Mouse (Mus musculus): ENCODE data around the gene Egr2. TPM values are rescaled to one million over a fixed set of nuclear protein-coding genes. Genes with fewer than 3 reads are reported as not detected.

Egr2 gene
- total and polyA plus RNA-seq, 2 experiments: 0.09 to 0.73 TPM

DNA sequence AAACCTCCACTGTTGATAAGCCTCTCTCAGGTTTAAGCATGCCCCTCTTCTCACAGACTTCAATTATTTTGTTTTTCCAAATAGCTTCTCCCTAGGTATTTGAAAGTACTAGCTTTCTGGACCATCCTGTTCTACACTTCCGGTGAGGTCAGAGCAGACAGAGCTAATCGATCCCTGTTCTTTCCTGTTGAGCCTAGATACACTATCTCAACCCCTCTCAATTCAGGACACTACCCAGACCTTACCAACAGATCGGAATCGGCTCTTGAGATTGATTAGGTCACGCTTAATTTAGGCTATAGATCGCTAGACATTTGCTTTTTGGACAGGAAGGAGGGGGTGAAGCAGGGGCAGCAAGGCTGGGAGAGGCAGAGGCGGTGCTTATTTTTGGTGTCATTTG, 22.4 kb upstream of the Egr2 start:
- no peak overlapping the region for H3K9ac ChIP-seq (ENCODE audit: low read depth, low read length)
- WGBS: 75% methylated on average over 7 of the region's 7 CpGs
- DNase-seq (ENCODE audit: extremely low read depth, low read depth, low spot score): no peak

DNA sequence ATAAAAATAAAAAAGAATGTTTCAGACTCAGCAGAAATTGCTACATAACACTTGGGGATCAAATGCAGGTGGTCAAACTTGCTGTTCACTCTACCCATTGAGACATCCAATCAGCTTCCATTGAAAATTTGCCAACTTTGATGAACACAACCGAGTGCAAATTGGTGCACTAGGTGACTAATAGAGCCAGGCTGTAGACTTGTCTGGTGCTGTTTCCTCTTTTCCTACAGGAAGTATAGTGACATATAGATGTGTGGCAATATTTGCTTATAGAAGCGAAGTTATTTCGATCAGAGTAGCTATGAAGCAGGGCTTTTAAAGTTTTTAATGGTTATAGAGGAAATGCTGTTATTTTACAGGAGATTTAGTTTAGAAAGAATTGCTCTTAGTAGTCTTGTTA, 16.5 kb upstream of the Egr2 start:
- Histone ChIP-seq H3K4me3 (ENCODE audit: insufficient read depth, low read depth, low read length) (no peak overlapping the region), H3K27me3 (ENCODE audit: control insufficient read depth, insufficient read depth, low read length) (no peaks in the 10 kb centered on the region)
- 83% methylated on average over 3 of the region's 3 CpGs for WGBS

More for the DNA sequence above, 22.4 kb upstream of the Egr2 start:
- Histone ChIP-seq H3K27me3 (ENCODE audit: control insufficient read depth, insufficient read depth, low read length) (no peaks in the 10 kb centered on the region; the same call in 1 of the 2 replicates), H3K4me3 (ENCODE audit: insufficient read depth, low read depth, low read length) (no peak overlapping the region), H3K4me1 (ENCODE audit: control insufficient read depth, insufficient read depth, low read length) (no peaks in the 10 kb centered on the region), H3K27ac (replicated peaks; ENCODE audit: insufficient read depth, low read depth, low read length) (no peak overlapping the region), H3K36me3 (ENCODE audit: control insufficient read depth, insufficient read depth, low read length) (no peaks in the 10 kb centered on the region), H3K79me2 (ENCODE audit: control insufficient read depth, insufficient read depth, low read length) (no peaks in the 10 kb centered on the region)
- no peak for TF ChIP-seq CTCF (IDR thresholded peaks at IDR 0.05; ENCODE audit: low read depth, low read length)
- no peak for TF ChIP-seq POLR2A (IDR thresholded peaks at IDR 0.05; ENCODE audit: extremely low read depth, insufficient read depth, low read length)

DNA sequence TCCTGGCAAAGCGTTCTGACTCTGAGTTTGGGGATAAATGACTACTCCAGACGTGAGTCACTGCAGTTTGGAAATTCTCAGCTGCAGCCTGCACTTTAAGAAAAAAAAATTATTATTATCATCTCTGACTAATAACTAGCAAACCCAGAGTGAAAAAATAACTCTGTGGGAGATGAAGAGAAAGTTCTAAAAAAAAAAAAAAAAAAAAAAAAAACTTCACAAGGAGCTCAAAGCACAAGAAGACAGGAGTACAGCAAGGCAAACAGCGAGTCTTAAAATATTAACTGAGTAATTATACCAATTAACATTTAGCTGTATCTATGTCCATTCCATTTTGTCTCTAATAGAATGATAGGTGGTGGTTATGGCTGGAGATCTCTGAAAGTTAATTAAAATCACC, 11.1 kb upstream of the Egr2 start:
- DNase-seq (ENCODE audit: extremely low read depth, low read depth, low spot score): no peak
- no peak overlapping the region for H3K4me3 ChIP-seq (ENCODE audit: insufficient read depth, low read depth, low read length)
- no peaks in the 10 kb centered on the region for H3K36me3 ChIP-seq (ENCODE audit: control insufficient read depth, insufficient read depth, low read length)
- WGBS: 78% methylated on average over 3 of the region's 3 CpGs
- no peaks in the 10 kb centered on the region for H3K4me1 ChIP-seq (ENCODE audit: control insufficient read depth, insufficient read depth, low read length)
- no peak overlapping the region for H3K9ac ChIP-seq (ENCODE audit: low read depth, low read length)
- H3K27me3 ChIP-seq (ENCODE audit: control insufficient read depth, insufficient read depth, low read length): no peaks in the 10 kb centered on the region
- no peaks in the 10 kb centered on the region for H3K79me2 ChIP-seq (ENCODE audit: control insufficient read depth, insufficient read depth, low read length)
- TF ChIP-seq POLR2A (IDR thresholded peaks at IDR 0.05; ENCODE audit: extremely low read depth, insufficient read depth, low read length) (no peak), CTCF (IDR thresholded peaks at IDR 0.05; ENCODE audit: low read depth, low read length) (no peak)
- no peak overlapping the region for H3K27ac ChIP-seq (replicated peaks; ENCODE audit: insufficient read depth, low read depth, low read length)

More for the DNA sequence above, 16.5 kb upstream of the Egr2 start:
- H3K4me1 ChIP-seq (ENCODE audit: control insufficient read depth, insufficient read depth, low read length): no peaks in the 10 kb centered on the region
- TF ChIP-seq POLR2A (IDR thresholded peaks at IDR 0.05; ENCODE audit: extremely low read depth, insufficient read depth, low read length) (no peak), CTCF (IDR thresholded peaks at IDR 0.05; ENCODE audit: low read depth, low read length) (no peak)
- no peaks in the 10 kb centered on the region for H3K36me3 ChIP-seq (ENCODE audit: control insufficient read depth, insufficient read depth, low read length)
- no peak overlapping the region for H3K9ac ChIP-seq (ENCODE audit: low read depth, low read length)
- no peak for DNase-seq (ENCODE audit: extremely low read depth, low read depth, low spot score)
- H3K79me2 ChIP-seq (ENCODE audit: control insufficient read depth, insufficient read depth, low read length): no peaks in the 10 kb centered on the region
- H3K27ac ChIP-seq (replicated peaks; ENCODE audit: insufficient read depth, low read depth, low read length): no peak overlapping the region

DNA sequence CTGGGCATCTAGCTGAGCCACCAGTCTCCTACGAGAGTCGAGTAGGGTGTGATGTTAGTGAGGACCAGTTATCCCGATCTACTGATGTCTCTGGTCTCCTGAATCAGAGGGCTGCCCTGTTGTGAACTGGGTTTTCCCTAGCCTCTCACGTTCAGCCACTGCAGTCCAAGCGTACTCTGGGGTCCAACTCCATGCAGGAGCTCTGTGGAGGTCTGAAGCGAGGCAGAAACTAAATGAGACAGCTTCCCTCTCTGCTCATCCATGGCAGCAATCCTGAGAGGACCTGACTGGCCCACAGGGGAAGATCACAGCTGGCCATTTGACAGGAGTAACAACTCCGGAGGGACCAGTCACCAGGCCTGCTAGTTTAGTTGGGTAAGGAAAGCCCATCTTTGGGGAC, 10.6 kb upstream of the Egr2 start:
- H3K4me1 ChIP-seq (ENCODE audit: control insufficient read depth, insufficient read depth, low read length): no peaks in the 10 kb centered on the region
- WGBS: 83% methylated on average over 7 of the region's 7 CpGs
- H3K27me3 ChIP-seq (ENCODE audit: control insufficient read depth, insufficient read depth, low read length): no peaks in the 10 kb centered on the region
- H3K9ac ChIP-seq (ENCODE audit: low read depth, low read length): no peak overlapping the region
- no peak overlapping the region for H3K4me3 ChIP-seq (ENCODE audit: insufficient read depth, low read depth, low read length)
- no peak for DNase-seq (ENCODE audit: extremely low read depth, low read depth, low spot score)
- no peaks in the 10 kb centered on the region for H3K79me2 ChIP-seq (ENCODE audit: control insufficient read depth, insufficient read depth, low read length)
- TF ChIP-seq POLR2A (IDR thresholded peaks at IDR 0.05; ENCODE audit: extremely low read depth, insufficient read depth, low read length) (no peak), CTCF (IDR thresholded peaks at IDR 0.05; ENCODE audit: low read depth, low read length) (no peak)
- no peaks in the 10 kb centered on the region for H3K36me3 ChIP-seq (ENCODE audit: control insufficient read depth, insufficient read depth, low read length)
- H3K27ac ChIP-seq (replicated peaks; ENCODE audit: insufficient read depth, low read depth, low read length): no peak overlapping the region

DNA sequence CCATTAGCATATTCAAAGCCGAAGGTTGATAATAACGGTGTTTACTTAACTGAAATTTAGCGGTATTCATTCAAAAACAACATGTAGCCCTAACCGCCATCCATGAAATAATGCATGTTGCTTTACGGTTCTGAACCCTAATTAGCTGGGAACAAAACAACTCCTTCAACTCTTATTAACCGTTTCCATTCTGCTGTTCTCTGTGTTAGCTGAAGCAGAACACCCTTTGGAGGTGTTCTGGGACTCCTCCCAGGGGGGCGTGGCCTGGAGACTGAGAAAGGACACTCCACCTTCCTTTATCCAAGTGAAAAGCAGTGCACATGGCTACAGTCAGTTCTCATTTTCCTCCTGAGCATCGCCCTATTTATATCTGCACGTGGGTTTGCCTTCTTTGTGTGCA, 8.8 kb upstream of the Egr2 start:
- TF ChIP-seq CTCF (IDR thresholded peaks at IDR 0.05; ENCODE audit: low read depth, low read length): no peak
- no peak for TF ChIP-seq POLR2A (IDR thresholded peaks at IDR 0.05; ENCODE audit: extremely low read depth, insufficient read depth, low read length)
- H3K4me3 ChIP-seq (ENCODE audit: insufficient read depth, low read depth, low read length): no peak overlapping the region

DNA sequence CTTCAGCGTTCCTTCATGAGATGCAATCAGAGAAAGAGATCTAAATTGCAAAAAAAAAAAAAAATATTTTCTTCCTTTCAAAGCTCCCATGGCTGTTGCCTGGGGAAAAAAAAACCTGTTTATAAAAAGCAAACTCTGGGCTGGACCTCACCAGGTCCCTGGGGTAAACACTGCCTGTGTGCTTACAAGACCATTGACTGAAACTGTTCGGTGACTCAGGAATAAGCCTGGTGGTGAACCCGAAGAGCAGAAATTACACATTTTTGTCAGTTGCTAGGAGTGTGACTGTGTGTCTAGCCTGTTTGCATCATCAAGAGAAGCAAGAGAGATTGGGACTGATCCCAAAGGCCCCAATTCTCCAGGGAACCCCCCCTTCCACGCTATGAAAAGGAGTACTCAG, 5.5 kb upstream of the Egr2 start:
- no peaks in the 10 kb centered on the region for H3K79me2 ChIP-seq (ENCODE audit: control insufficient read depth, insufficient read depth, low read length)
- 73% methylated on average over 4 of the region's 4 CpGs for WGBS
- no peaks in the 10 kb centered on the region for H3K4me1 ChIP-seq (ENCODE audit: control insufficient read depth, insufficient read depth, low read length)
- H3K9ac ChIP-seq (ENCODE audit: low read depth, low read length): no peak overlapping the region
- H3K36me3 ChIP-seq (ENCODE audit: control insufficient read depth, insufficient read depth, low read length): no peaks in the 10 kb centered on the region
- no peak for DNase-seq (ENCODE audit: extremely low read depth, low read depth, low spot score)
- no peak overlapping the region for H3K4me3 ChIP-seq (ENCODE audit: insufficient read depth, low read depth, low read length)
- no peak overlapping the region for H3K27ac ChIP-seq (replicated peaks; ENCODE audit: insufficient read depth, low read depth, low read length)
- peaks cover 3% of the 10 kb centered on the region; the same call in 1 of the 2 replicates for H3K27me3 ChIP-seq (ENCODE audit: control insufficient read depth, insufficient read depth, low read length)
- no peak for TF ChIP-seq POLR2A (IDR thresholded peaks at IDR 0.05; ENCODE audit: extremely low read depth, insufficient read depth, low read length)
- no peak for TF ChIP-seq CTCF (IDR thresholded peaks at IDR 0.05; ENCODE audit: low read depth, low read length)

More for the DNA sequence above, 8.8 kb upstream of the Egr2 start:
- Histone ChIP-seq H3K36me3 (ENCODE audit: control insufficient read depth, insufficient read depth, low read length) (no peaks in the 10 kb centered on the region), H3K4me1 (ENCODE audit: control insufficient read depth, insufficient read depth, low read length) (no peaks in the 10 kb centered on the region), H3K27me3 (ENCODE audit: control insufficient read depth, insufficient read depth, low read length) (no peaks in the 10 kb centered on the region), H3K9ac (ENCODE audit: low read depth, low read length) (no peak overlapping the region), H3K79me2 (ENCODE audit: control insufficient read depth, insufficient read depth, low read length) (no peaks in the 10 kb centered on the region), H3K27ac (replicated peaks; ENCODE audit: insufficient read depth, low read depth, low read length) (no peak overlapping the region)
- WGBS: 85% methylated on average over 9 of the region's 9 CpGs
- no peak for DNase-seq (ENCODE audit: extremely low read depth, low read depth, low spot score)
